8 mouse cellular contexts compared by ENCODE assay signal in the genomic region with DNA sequence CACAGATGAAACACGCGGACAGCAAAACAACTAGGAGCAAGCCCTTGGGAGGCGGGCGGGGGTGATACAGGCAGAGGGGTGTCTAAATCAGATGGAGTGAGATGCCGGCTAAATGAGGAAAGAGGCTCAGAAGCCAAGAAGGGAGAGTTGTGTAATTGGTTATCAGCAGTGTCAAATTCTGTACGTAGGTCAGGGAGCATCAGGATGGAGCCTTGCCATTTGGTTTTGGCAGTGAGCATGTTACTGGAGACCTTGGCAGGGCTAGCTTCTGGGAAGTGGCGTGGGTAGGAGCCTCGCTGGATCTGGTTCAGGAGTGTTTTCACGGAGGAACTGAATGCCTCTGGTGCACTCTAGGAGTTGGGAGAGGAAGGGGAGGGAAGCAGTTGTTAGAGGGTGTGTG. TPM values are rescaled to one million over a fixed set of nuclear protein-coding genes. Genes with fewer than 3 reads are reported as not detected.
DNase-seq lines count a peak whose midpoint lies in the region; ATAC-seq lines count a peak whose summit lies in the region.

No protein-coding gene starts in this region.

- H3K4me2 ChIP-seq in embryonic facial prominence, embryonic 14.5 days (ENCODE audit: low read depth, low read length) = no peak overlapping the region
- H3K4me2 ChIP-seq in lung, embryonic 15.5 days = no peak overlapping the region
- no peak overlapping the region for H3K4me2 ChIP-seq in intestine, embryonic 16.5 days (ENCODE audit: low read depth, low read length)

- H3K9ac ChIP-seq in embryonic facial prominence, embryonic 14.5 days (ENCODE audit: low read depth, low read length) = no peak overlapping the region
- no peak overlapping the region for H3K9ac ChIP-seq in lung, embryonic 15.5 days
- no peak overlapping the region for H3K9ac ChIP-seq in intestine, embryonic 16.5 days (ENCODE audit: low read depth, low read length)

- peak; percentile 53 for DNase-seq in embryonic facial prominence, embryonic 14.5 days (ENCODE audit: low spot score)
- DNase-seq in embryonic facial prominence, embryonic 10.5 days (ENCODE audit: low spot score) = no peak
- peak; percentile 10 to 26 for DNase-seq in right cerebral cortex, adult 2 months (ENCODE audit: low spot score in 2 of 2)
- DNase-seq in right cerebral cortex, postnatal 36 days (ENCODE audit: low spot score in 2 of 2) = no peak
- peak; percentile 30 to 67 for DNase-seq in gastrocnemius, postnatal 4 days (ENCODE audit: low spot score in 2 of 2)
- DNase-seq in retina, postnatal 1 day = no peak

- no peaks in the 10 kb centered on the region for H3K9me3 ChIP-seq in embryonic facial prominence, embryonic 14.5 days (ENCODE audit: control insufficient read depth, low read length)
- H3K9me3 ChIP-seq in embryonic facial prominence, embryonic 10.5 days = no peaks in the 10 kb centered on the region
- H3K9me3 ChIP-seq in lung, embryonic 15.5 days = no peaks in the 10 kb centered on the region
- no peaks in the 10 kb centered on the region for H3K9me3 ChIP-seq in intestine, embryonic 16.5 days (ENCODE audit: control insufficient read depth, low read length)

- H3K27me3 ChIP-seq in embryonic facial prominence, embryonic 14.5 days (replicated peaks; ENCODE audit: control insufficient read depth, insufficient read depth, low read length) = no peaks in the 10 kb centered on the region
- H3K27me3 ChIP-seq in embryonic facial prominence, embryonic 10.5 days (replicated peaks; ENCODE audit: low read depth, poor library complexity, severe bottlenecking) = no peaks in the 10 kb centered on the region
- no peaks in the 10 kb centered on the region for H3K27me3 ChIP-seq in lung, embryonic 15.5 days
- H3K27me3 ChIP-seq in intestine, embryonic 16.5 days (replicated peaks; ENCODE audit: control insufficient read depth, insufficient read depth, low read length) = no peaks in the 10 kb centered on the region

- peak; percentile 57; the same call in 1 of the 2 replicates for ATAC-seq in embryonic facial prominence, embryonic 14.5 days (ENCODE audit: low read depth)
- peak; percentile 70; the same call in 1 of the 2 replicates for ATAC-seq in lung, embryonic 15.5 days (ENCODE audit: borderline replicate concordance, extremely low read depth, low FRiP score, low TSS enrichment)
- no peak for ATAC-seq in intestine, embryonic 16.5 days

- WGBS in embryonic facial prominence, embryonic 14.5 days = 70% methylated on average over 9 of the region's 9 CpGs
- 82% methylated on average over 9 of the region's 9 CpGs for WGBS in embryonic facial prominence, embryonic 10.5 days
- WGBS in lung, embryonic 15.5 days = 54% methylated on average over 9 of the region's 9 CpGs
- WGBS in intestine, embryonic 16.5 days = 66% methylated on average over 9 of the region's 9 CpGs

- no peaks in the 10 kb centered on the region for H3K4me1 ChIP-seq in embryonic facial prominence, embryonic 14.5 days (ENCODE audit: control insufficient read depth, insufficient read depth, low read length)
- H3K4me1 ChIP-seq in embryonic facial prominence, embryonic 10.5 days = peaks cover 6% of the 10 kb centered on the region
- H3K4me1 ChIP-seq in lung, embryonic 15.5 days = peaks cover 5% of the 10 kb centered on the region
- no peaks in the 10 kb centered on the region for H3K4me1 ChIP-seq in intestine, embryonic 16.5 days (ENCODE audit: control insufficient read depth, insufficient read depth, low read length)

- H3K36me3 ChIP-seq in embryonic facial prominence, embryonic 14.5 days (ENCODE audit: control insufficient read depth, insufficient read depth, low read length) = no peaks in the 10 kb centered on the region
- H3K36me3 ChIP-seq in embryonic facial prominence, embryonic 10.5 days (replicated peaks) = no peaks in the 10 kb centered on the region
- H3K36me3 ChIP-seq in lung, embryonic 15.5 days = no peaks in the 10 kb centered on the region
- H3K36me3 ChIP-seq in intestine, embryonic 16.5 days (ENCODE audit: control insufficient read depth, insufficient read depth, low read length) = no peaks in the 10 kb centered on the region

- H3K27ac ChIP-seq in embryonic facial prominence, embryonic 14.5 days (replicated peaks; ENCODE audit: low read depth, low read length) = no peak overlapping the region
- H3K27ac ChIP-seq in embryonic facial prominence, embryonic 10.5 days (replicated peaks) = no peak overlapping the region
- no peak overlapping the region for H3K27ac ChIP-seq in lung, embryonic 15.5 days
- H3K27ac ChIP-seq in intestine, embryonic 16.5 days (ENCODE audit: low read length) = no peak overlapping the region

- no peak overlapping the region for H3K4me3 ChIP-seq in embryonic facial prominence, embryonic 14.5 days (ENCODE audit: low read depth, low read length)
- H3K4me3 ChIP-seq in embryonic facial prominence, embryonic 10.5 days = no peak overlapping the region
- no peak overlapping the region for H3K4me3 ChIP-seq in lung, embryonic 15.5 days
- no peak overlapping the region for H3K4me3 ChIP-seq in intestine, embryonic 16.5 days (ENCODE audit: low read length)

RNA-seq across cellular contexts. Expression of a gene that starts 58.7 kb away (rescaled TPM):
- polyA plus RNA-seq in embryonic facial prominence, embryonic 14.5 days (2014; fragmentation: Nextera tagmentation; extraction: Ambion mirVana) = 34.5 and 35.5 TPM in 2 replicates
- polyA plus RNA-seq in embryonic facial prominence, embryonic 10.5 days (2016; fragmentation: Nextera tagmentation; extraction: Ambion mirVana) = 58.3 and 60.8 TPM in 2 replicates
- total RNA-seq in gastrocnemius, postnatal 4 days (2021) = 10 to 100 TPM; 47.0 to 51.5 TPM
- polyA plus RNA-seq in lung, embryonic 15.5 days (2015; fragmentation: Nextera tagmentation; extraction: Ambion mirVana) = 44.5 and 47.0 TPM in 2 replicates
- 31.2 and 35.5 TPM in 2 replicates for polyA plus RNA-seq in intestine, embryonic 16.5 days (2015; fragmentation: Nextera tagmentation; extraction: Ambion mirVana)

Comparison
In these comparisons a context has a peak if more than half of its experiments do, and no peak if none do; other contexts are left out.
1. DNase-seq: peak in embryonic facial prominence, embryonic 14.5 days (single experiment), right cerebral cortex, adult 2 months (2 of 2) and gastrocnemius, postnatal 4 days (2 of 2); none in embryonic facial prominence, embryonic 10.5 days (single experiment), right cerebral cortex, postnatal 36 days (0 of 2) and retina, postnatal 1 day (single experiment).